Mouse (Mus musculus): Measurements from ENCODE around the gene Eif3i.

GRCm38 (mm10) chr4:129622803-129623535, 22.5 kb upstream of the Eif3i start:
- TF ChIP-seq POLR2A (IDR thresholded peaks at IDR 0.05; ENCODE audit: borderline replicate concordance, extremely low read depth, insufficient read depth, insufficient read length, poor library complexity, severe bottlenecking): no peak
- TF ChIP-seq CTCF (IDR thresholded peaks at IDR 0.05; ENCODE audit: borderline replicate concordance, extremely low read depth, insufficient read depth, insufficient read length): no peak

Data from brain, embryonic 14.5 days (tissue).